Mouse (Mus musculus): ENCODE measurements around the gene Macrod1.

DNA sequence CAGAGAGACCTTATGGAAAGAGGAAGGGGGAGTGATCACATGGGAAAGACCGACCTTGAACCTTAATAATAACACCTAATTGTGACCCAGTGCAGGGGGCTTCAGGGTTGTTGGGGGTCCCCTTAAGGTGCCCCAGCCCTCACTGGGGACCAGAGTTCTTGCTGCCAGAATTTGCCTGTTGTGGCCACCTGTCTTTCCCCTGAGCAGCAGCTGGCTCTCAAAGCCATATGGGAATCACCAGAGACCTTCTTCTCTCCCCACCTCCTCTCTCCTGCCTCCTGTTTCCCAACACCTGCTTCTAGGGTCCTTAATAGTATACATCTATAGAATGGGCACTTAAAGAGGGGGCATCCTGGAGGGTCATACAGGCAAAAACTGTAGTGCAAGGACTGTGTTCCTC is 69.6 kb downstream of the Macrod1 start:
- TF ChIP-seq POLR2A (IDR thresholded peaks at IDR 0.05; ENCODE audit: extremely low read depth, insufficient read depth, low read length), result no peak
- no peak for TF ChIP-seq CTCF (IDR thresholded peaks at IDR 0.05; ENCODE audit: extremely low read depth, insufficient read depth, low read length)
